Mouse (Mus musculus): ENCODE data around the gene Rnf38.

Rnf38 gene

GRCm38 (mm10) chr4:44223444-44223843, 10.1 kb downstream of the Rnf38 start:
- no peak for DNase-seq

DNA sequence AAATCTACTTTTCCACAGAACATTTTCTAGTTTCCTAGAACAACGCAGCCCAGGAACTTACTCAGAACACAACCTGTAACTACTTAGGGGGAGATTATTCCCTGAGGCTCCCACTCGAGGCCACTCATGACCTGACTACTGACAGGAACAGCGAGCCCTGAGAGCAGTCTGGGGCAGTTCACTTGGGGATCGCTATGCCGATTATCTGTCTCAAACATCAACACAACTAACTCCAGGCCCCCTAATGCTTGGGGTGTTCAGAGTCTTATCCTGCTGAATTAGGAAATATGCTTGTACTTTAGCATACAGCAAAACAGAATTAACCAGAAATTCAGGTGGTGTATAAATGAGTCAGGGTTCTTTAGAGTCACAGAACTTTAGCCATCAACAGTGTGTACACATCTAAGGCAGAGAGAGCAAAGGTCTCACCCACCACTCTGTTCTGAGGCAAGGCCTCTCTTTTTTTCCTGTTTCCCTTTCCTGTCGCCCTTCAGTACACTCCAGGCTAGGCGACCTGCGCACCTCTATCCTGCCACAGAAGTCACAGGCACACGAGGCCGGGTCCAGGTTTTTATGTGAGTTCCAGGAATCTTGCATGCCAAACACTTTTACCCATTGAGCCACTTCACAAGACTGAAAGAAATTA, 16.7 kb downstream of the Rnf38 start:
- DNase-seq, result no peak

DNA sequence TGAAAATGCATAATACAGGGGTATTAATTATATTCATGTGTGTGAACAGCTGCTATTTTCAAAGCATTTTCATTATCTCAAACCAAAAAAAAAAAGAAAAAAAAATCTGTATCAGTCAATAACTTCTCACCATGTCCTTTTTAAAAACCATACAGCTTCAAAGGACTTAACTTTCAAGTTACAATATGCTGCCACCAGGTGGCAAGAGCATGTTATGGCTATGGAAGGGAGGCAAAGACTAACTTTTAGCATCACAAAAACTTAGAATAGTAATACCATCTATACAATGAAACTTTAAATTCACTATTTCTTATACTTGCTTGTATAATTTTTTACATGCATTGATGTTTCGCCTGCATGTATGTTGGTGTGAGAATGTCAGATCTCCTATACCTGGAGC, 33.6 kb downstream of the Rnf38 start:
- peak; percentile 16 for DNase-seq

- DNase-seq, result no peak
Measured at GRCm38 (mm10) chr4:44187431-44187830, 46.2 kb downstream of the Rnf38 start.

DNA sequence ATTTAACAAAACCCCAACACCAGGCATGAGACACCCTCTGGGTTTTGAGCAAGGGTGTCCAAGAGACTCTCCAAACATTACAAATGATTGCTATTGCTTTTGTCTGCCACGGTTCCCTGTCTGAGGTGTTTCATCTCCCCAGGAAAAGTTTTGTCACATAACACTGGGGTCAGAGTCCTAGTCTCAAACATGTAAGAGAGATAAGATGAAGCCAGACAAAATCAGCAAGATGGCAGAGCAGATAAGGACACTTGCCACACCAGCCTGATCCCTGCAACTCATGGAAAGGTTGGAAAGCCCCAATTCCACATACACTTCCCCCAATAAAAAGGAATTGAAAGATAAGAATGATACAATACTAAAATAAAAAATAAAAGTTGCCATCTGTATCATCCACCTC, 49.7 kb downstream of the Rnf38 start:
- DNase-seq, result no peak

GRCm38 (mm10) chr4:44179748-44180147, 53.8 kb downstream of the Rnf38 start:
- DNase-seq, result peak; percentile 16

GRCm38 (mm10) chr4:44173177-44173576, 60.4 kb downstream of the Rnf38 start:
- DNase-seq, result peak; percentile 50

- no peak for DNase-seq
Measured at GRCm38 (mm10) chr4:44172676-44173075, 60.9 kb downstream of the Rnf38 start.

GRCm38 (mm10) chr4:44169884-44170283, 63.7 kb downstream of the Rnf38 start:
- DNase-seq, result no peak

GRCm38 (mm10) chr4:44168816-44169215, 64.8 kb downstream of the Rnf38 start:
- DNase-seq, result no peak

DNA sequence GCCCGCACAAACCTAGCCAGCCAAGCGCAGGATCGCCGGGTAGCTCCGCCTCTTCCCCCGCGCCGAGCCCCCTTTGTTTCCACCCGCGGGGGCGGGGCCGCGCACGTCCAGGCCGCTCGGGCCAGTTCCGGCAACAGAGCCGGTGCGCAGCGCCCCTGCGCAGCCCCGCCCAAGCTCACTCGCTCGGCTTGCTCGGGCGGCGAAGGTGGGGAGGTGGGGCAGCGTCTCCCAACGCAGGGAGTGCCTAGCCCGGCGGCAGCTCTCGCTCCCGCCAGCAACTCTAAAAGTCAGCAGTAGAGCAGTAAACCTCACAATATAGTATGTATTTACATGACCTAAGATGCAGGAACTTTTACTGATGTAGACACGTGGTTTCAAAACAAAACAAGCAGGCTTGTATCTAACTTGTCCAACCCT, 65.3 kb downstream of the Rnf38 start:
- peak; percentile 96 for DNase-seq

GRCm38 (mm10) chr4:44167397-44168121, 66.0 kb downstream of the Rnf38 start:
- DNase-seq, result peak; percentile 86

DNA sequence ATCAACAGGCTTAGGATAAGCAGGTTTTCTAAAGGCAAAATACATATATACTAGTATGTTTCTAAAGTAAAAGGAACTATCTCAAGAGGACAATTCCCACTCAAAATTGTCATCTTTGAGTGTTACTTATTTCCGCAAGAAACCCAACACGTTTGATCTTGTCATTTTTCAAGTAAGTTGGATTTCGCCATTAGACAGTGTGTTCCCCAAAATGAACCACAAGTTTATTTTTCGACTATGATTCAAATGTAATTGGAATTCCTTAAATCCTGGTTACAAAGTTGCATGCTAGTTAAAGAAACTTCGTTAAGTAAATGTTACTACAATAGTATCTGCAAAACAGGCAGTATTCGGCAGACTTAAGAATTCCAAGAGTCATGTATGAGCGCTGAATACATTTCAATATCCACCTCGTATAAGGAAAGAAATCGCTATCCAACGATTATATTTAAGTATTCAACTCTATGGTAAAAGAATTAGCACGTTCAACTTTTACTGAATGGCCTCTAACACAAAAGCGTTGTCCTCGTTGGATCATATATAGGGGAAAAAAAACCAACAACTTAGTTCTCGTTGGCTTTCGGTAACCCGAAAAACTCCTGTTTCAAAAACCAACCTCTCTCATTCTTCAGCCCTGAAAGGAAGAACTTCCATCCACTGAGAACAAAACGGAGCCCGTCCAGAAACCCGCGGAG, 66.7 kb downstream of the Rnf38 start:
- DNase-seq, result no peak

GRCm38 (mm10) chr4:44164621-44165020, 69.0 kb downstream of the Rnf38 start:
- no peak for DNase-seq

DNA sequence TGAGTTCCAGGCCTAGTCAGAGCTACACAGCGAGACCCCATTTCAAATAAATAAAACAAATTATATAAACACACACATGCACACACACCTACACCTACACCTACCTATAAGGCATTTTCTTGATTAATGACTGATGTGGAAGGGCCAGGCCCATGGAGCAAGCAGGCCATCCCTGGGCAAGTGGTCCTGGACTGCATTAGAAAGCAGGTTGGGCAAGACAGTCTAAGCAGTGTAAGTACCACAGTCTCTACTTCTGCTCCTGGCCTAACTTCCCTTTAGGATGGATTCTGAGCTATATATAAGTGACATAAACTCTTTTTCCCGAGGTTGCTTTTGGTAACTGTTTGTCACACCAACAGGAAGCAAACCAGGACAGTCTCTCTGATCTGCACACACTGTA, 70.6 kb downstream of the Rnf38 start:
- no peak for DNase-seq

GRCm38 (mm10) chr4:44160990-44161689, 72.4 kb downstream of the Rnf38 start:
- DNase-seq, result no peak

DNA sequence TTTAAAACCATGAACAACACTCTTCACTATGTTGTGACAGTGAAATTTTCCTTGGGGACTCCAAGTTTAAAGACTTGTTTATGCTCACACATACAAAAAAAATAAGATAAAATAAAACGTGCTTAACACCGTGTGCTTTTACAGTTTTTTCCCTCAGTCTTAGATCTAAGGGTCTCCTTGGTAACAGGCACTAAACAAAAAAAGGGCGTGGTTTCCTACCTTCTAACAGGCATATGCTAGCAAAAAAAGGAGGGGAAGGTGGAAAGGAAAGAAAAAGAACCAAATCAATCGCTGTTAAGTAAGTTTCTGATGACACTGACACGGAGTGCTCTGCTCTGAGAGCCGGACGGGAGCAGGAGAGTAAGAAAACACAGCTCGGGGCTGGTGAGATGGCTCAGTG, 73.8 kb downstream of the Rnf38 start:
- DNase-seq, result no peak

DNA sequence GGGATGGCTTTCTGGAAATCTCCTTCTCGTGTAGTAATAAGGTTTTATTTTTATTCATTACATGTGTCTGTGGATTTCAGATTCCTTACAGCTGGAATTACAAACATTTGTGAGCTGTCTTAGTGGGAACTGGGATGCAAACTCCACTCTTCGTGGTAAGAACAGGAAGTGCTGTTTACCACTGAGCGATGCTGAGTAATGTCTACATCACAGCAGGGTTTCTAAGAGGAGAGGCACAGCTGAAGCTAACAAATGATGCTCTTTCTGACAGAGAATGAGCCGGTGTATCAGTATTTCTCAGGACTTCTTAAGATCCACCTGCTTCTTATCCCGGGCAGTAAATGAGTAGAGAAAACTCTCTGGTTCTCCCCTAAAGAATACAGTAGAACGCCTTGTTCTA, 77.1 kb downstream of the Rnf38 start:
- DNase-seq, result no peak

DNA sequence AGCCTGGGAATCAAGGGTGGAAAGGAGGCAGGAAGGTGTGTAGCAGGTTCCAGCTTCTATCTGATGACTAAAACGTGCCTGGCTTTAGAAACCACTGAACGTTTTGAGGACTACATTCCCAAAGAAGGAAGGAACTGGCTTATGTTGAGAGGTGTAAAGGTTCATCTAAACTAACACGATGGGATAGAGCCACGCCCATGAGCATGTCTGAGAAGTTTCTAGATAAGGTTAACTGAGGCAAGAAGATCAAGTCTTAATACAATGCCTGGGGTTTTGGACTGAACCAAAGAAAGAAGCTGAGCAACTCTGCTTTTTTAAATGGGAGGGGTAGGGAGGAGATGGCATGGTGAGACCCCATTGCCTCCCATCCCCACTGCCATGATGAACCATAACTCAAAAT, 78.7 kb downstream of the Rnf38 start:
- no peak for DNase-seq

DNA sequence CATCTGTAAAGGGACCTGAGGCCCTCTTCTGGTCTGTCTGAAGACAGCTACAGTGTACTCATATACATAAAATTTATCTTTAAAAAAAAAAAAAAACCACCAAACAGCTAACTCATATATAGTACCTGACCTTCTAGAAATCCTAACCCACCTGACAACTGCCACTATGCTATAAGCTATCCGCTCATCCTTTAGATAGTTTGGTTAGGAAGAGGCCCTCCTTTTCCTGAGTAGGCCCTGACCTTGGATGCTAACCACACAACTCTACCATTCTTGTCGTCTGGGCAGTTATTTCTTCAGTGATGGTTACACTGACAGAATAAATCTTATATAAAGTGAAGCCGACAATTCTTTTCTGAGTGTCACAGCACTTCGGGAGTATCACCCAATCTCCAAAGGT, 80.7 kb downstream of the Rnf38 start:
- no peak for DNase-seq

GRCm38 (mm10) chr4:44126805-44127204, 106.8 kb downstream of the Rnf38 start:
- DNase-seq, result no peak

DNA sequence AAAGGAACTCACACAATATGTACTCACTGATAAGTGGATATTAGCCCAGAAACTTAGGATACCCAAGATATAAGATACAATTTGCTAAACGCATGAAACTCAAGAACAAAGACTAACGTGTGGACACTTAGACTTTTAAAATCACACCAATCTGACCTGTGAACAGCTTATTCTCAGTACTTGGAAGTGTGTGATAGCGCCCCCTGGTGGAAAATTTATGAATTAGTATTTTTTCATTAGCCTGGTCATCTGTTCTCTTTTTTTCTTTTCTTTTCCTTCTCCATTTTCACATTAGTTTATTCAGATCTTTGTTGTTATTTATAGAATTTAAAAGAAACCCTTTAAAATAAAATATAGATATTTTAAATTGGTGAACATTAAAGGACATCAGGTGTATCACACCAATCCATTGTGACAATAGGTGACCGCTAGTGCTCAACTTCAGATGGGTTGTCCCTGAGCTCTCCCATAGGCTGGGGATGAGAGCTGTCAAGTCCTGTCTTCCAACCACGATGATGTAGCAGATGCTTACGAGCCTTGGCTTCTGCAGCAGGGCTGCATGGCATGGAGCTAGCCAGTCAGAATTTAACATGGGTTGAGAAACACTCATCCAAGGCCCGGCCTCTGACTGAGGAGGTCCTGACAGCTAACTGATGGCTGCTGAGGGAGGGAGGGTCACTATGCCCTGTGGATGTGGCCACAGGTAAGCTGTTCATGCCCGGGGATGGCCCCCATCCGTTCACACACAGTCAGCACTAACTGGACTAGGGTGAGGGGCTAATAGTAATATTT, 114.0 kb downstream of the Rnf38 start:
- DNase-seq, result no peak

GRCm38 (mm10) chr4:44115046-44115445, 118.5 kb downstream of the Rnf38 start:
- DNase-seq, result no peak
